Mouse (Mus musculus) thymus, adult 2 months (tissue): ENCODE data around the gene Szt2.

Experiments used
- CTCF ChIP-seq: fragments of 200-500 bp; IDR thresholded peaks from 2 replicates; pipeline ENCODE4 v1.5.1; 2012; ENCODE audit warnings: mild to moderate bottlenecking, control low read depth, low read length, moderate library complexity, borderline replicate concordance; ENCODE audit not compliant: control insufficient read depth, poor library complexity, insufficient read depth; ENCODE audit errors: extremely low read depth
- POLR2A ChIP-seq: fragments of 200-500 bp; IDR thresholded peaks from 2 replicates; pipeline ENCODE4 v1.6.1; 2012; ENCODE audit warnings: mild to moderate bottlenecking, low read length, control low read depth, moderate library complexity; ENCODE audit not compliant: control insufficient read depth, poor library complexity, insufficient read depth; ENCODE audit errors: extremely low read depth

DNA sequence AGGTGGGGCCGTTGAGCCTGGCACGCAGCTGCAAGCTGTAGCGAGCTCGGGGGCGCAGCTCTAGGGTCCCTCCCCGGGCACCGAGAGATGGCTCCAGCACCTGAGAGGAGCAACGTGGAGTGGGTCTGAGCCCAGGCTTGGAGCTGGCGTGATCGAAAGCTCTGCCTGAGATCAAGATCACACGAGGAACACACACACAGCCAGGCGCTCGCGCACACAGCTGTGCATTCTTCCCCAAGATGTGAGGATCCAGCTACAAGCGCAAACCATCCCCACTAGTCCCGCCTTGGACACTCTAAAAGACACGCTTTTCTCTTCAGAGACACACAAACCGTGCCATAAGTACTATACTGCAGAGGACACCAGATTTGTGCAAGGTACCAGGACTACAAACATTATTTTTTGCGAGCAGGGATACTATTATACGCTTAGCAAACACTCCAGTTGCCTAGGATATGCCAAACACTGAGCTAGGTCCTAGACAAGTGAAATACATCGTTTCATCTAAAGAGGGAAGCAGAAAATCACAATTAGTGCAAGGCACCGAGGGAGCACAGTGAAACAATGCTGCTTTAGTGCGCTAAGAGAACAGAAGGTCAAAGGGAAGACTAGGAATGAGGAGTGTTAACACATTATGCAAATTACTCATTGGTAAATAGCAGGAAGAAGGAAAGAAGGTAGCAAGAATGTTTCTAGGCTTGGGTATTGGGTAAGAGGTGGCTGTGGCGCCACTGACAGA lies 37.5 kb upstream of the Szt2 start:
- TF ChIP-seq POLR2A (no peak), CTCF (no peak)
